Mouse (Mus musculus) 416B (cell line): ENCODE data around the gene D930048N14Rik.

ENCODE experiments used
- DNase-seq: peaks from one replicate; pipeline ENCODE4 v3.0.0; 2011; ENCODE audit warnings: low read depth

D930048N14Rik gene

DNA sequence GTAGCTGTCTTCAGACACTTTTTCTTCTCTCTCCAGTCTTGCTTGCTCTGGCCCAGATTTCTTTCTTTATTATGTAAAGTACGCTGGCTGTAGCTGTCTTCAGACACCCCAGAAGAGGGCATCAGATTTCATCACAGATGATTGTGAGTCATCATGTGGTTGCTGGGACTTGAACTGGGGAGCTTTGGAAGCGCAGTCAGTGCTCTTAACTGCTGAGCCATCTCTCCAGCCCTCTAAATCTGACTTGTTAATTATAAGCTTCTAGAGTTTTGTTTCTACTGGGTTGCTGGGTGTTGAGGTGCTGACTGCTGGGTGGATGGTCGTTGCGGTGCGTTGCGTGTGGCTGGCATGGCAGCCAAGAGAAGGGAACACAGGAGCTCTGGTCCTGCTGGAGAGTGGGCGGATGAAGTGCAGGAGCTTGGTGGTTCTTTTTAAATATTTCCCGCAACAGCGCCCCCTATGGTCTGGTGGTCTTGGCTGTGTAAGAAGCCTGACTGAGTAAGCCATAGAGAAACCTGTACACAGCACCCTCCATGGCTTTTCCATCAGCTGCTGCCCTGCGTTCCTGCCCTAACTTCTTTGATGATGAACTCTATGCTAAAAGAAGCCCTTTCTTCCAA lies 52.7 kb downstream of the D930048N14Rik start:
- peak; percentile 82 for DNase-seq

DNA sequence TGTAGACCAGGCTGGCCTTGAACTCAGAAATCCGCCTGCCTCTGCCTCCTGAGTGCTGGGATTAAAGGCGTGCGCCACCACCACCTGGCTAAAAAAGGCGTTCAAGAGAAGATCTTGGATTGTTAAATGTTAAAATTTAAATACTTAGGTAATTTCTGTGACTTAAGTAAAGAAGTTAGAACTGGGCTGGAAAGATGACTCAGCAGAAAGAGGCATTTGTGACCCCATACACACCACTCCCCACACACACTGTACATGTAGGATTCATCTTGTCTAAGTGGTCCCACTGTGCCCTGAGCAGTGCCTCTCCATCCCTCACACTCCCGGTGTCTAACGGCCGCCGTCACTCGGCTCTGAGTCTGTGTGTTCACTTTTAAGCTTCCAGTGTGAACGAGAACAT lies 55.7 kb downstream of the D930048N14Rik start:
- DNase-seq: no peak

DNA sequence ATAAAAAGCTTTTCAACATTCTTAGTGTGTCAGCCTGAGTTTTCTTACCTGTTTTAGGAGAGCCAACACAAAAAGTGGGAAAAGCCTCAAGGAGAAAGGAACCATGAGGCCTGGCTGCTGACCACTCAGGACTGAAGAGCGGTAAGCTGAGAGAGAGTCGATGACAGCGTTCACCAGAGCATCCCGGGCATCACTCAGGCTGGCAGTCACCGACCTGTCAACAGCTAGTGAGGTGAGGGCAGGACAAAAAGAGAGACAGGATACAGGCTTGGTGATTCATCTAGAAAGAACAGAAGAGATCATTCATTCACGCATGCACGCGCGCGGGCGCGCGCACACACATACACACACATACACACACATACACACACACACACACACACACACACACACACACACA lies 56.3 kb downstream of the D930048N14Rik start:
- DNase-seq: no peak
